Mouse (Mus musculus) intestine, embryonic 15.5 days (tissue): ENCODE results near the gene Rp2. TPM values are rescaled to one million over a fixed set of nuclear protein-coding genes. Genes with fewer than 3 reads are reported as not detected.
"Not testable (repeated sequence)": the region's sequence is repeated elsewhere in the genome, so short reads cannot be mapped to it uniquely, and the experiment has no call there.

Source experiments
- ATAC-seq: fragments of 200-750 bp; cut with Nextera tagmentation; 2 replicates; pipeline ENCODE4 v1.8.0; 2017; ENCODE audit warnings: moderate TSS enrichment, moderate library complexity
- H3K27ac ChIP-seq: fragments of 300-500 bp; sonication (generic); 2 replicates; pipeline ENCODE4 v1.5.1; 2015; ENCODE audit warnings: mild to moderate bottlenecking, inconsistent platforms
- H3K27me3 ChIP-seq: fragments of 300-500 bp; sonication (generic); replicated peaks from 2 replicates; pipeline ENCODE4 v1.6.1; 2015; ENCODE audit warnings: inconsistent platforms
- H3K36me3 ChIP-seq: fragments of 300-500 bp; sonication (generic); 2 replicates; pipeline ENCODE4 v1.6.1; 2015; ENCODE audit warnings: inconsistent platforms
- H3K4me1 ChIP-seq: fragments of 300-500 bp; sonication (generic); replicated peaks from 2 replicates; pipeline ENCODE4 v1.6.1; 2015; ENCODE audit warnings: inconsistent platforms
- H3K4me2 ChIP-seq: fragments of 300-500 bp; sonication (generic); replicated peaks from 2 replicates; pipeline ENCODE4 v1.6.1; 2015; ENCODE audit warnings: mild to moderate bottlenecking, inconsistent platforms
- H3K4me3 ChIP-seq: fragments of 300-500 bp; sonication (generic); replicated peaks from 2 replicates; pipeline ENCODE4 v1.5.1; 2015; ENCODE audit warnings: inconsistent platforms
- H3K9ac ChIP-seq: fragments of 300-500 bp; sonication (generic); 2 replicates; pipeline ENCODE4 v1.6.1; 2015; ENCODE audit warnings: inconsistent platforms
- H3K9me3 ChIP-seq: fragments of 300-500 bp; sonication (generic); 2 replicates; pipeline ENCODE4 v1.6.1; 2016; ENCODE audit warnings: inconsistent platforms
- WGBS: fragments of 180-500 bp; shearing (Covaris S2); methylation state at CpG from one replicate; pipeline ENCODE4 v1.1.7; 2015; 5-methylcytosine and 5-hydroxymethylcytosine counted together
- polyA plus RNA-seq: library from polyadenylated mRNA; unstranded; fragments of >200 nt; fragmentation: Nextera tagmentation; extraction: Ambion mirVana; gene quantifications from 2 replicates; pipeline ENCODE4 v1.2.1, GENCODE M21; 2015

Rp2 gene
- 17.1 and 18.1 TPM in 2 replicates for polyA plus RNA-seq

- H3K27me3 ChIP-seq = no peaks in the 10 kb centered on the region
- WGBS = 13% methylated on average over 35 of the region's 35 CpGs
- H3K36me3 ChIP-seq = no peaks in the 10 kb centered on the region
- peak; percentile 100 for ATAC-seq
- H3K4me1 ChIP-seq = no peaks in the 10 kb centered on the region
- peak within 1 kb of the TSS; percentile 67 for H3K9ac ChIP-seq
- H3K27ac ChIP-seq = peak within 1 kb of the TSS; percentile 60
- peak within 1 kb of the TSS; percentile 59 for H3K4me2 ChIP-seq
- no peaks in the 10 kb centered on the region for H3K9me3 ChIP-seq
- peak within 1 kb of the TSS; percentile 58 for H3K4me3 ChIP-seq
These were observed at the start of gene Rp2 for GRCm38 (mm10) chrX:20364391-20365365. TSS of gene Rp2 (plus strand) at chrX:20364481.

DNA sequence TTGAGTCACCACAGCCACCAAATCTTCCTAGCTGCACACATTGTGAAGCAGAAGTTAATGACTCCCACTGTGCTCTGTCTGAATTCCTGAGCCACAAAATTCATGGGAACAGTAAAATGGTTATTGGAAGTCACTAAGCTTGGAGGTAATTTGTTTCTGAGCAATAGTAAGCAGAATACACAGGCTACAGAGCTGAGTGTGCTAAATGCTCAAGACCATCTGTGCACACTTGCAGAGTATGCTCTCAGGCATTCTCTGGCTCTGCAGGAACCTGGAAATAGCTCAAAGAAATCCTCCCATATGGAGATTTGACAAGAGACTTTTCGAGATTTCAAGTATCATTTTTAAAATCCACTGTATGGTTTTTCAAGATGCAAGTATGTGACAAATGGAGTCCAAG, 31.5 kb upstream of the Rp2 start:
- WGBS = 80% methylated on average over 1 of the region's 1 CpGs
- H3K4me3 ChIP-seq = no peak overlapping the region
- no peak overlapping the region for H3K4me2 ChIP-seq
- H3K9me3 ChIP-seq = no peaks in the 10 kb centered on the region
- H3K4me1 ChIP-seq = no peaks in the 10 kb centered on the region
- no peak for ATAC-seq
- H3K27ac ChIP-seq = no peak overlapping the region
- no peak overlapping the region for H3K9ac ChIP-seq
- no peaks in the 10 kb centered on the region for H3K36me3 ChIP-seq
- H3K27me3 ChIP-seq = no peaks in the 10 kb centered on the region

DNA sequence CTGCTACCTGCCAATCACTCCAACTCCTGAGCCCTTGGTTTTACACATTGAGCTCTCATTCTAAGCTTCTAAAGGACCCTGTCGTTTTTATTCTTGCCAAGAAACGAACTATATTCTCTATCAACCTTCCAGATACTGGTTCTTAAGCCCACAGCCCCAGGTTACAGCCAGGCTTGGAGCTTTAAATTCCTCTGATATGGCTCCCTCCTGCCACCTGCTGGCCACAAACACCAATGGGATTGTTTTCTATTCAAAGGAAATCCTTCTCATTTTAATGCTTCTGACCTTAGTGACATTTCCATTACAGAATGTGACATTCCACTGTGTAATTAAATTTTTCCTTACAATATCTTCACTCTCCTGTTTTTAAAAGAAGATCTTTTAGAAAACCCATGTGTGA, 28.6 kb upstream of the Rp2 start:
- 15% methylated on average over 2 of the region's 2 CpGs for WGBS
- ATAC-seq = no peak
- Histone ChIP-seq H3K36me3 (no peaks in the 10 kb centered on the region), H3K9me3 (no peaks in the 10 kb centered on the region), H3K9ac (no peak overlapping the region), H3K4me1 (no peaks in the 10 kb centered on the region), H3K4me2 (no peak overlapping the region), H3K27ac (no peak overlapping the region), H3K4me3 (no peak overlapping the region), H3K27me3 (no peaks in the 10 kb centered on the region)

GRCm38 (mm10) chrX:20344980-20345379, 19.3 kb upstream of the Rp2 start:
- H3K9me3 ChIP-seq = no peaks in the 10 kb centered on the region
- H3K36me3 ChIP-seq = no peaks in the 10 kb centered on the region
- no peak overlapping the region for H3K9ac ChIP-seq
- no peak overlapping the region for H3K4me3 ChIP-seq
- no peaks in the 10 kb centered on the region for H3K27me3 ChIP-seq
- ATAC-seq = no peak
- no peaks in the 10 kb centered on the region for H3K4me1 ChIP-seq
- no peak overlapping the region for H3K27ac ChIP-seq
- H3K4me2 ChIP-seq = no peak overlapping the region

- 70% methylated on average over 3 of the region's 3 CpGs for WGBS
- no peak overlapping the region for H3K9ac ChIP-seq
- no peaks in the 10 kb centered on the region for H3K9me3 ChIP-seq
- ATAC-seq = no peak
- no peaks in the 10 kb centered on the region for H3K36me3 ChIP-seq
- no peak overlapping the region for H3K4me3 ChIP-seq
- no peaks in the 10 kb centered on the region for H3K27me3 ChIP-seq
- H3K4me1 ChIP-seq = no peaks in the 10 kb centered on the region
- H3K27ac ChIP-seq = no peak overlapping the region
- no peak overlapping the region for H3K4me2 ChIP-seq
These were observed 17.9 kb upstream of the Rp2 start for GRCm38 (mm10) chrX:20346355-20346754.

- WGBS = 90% methylated on average over 4 of the region's 4 CpGs
- not testable (repeated sequence) for H3K4me2 ChIP-seq, H3K9me3 ChIP-seq, H3K4me1 ChIP-seq, H3K27me3 ChIP-seq, ATAC-seq, H3K36me3 ChIP-seq, H3K9ac ChIP-seq, H3K4me3 ChIP-seq, H3K27ac ChIP-seq
These were observed 14.0 kb upstream of the Rp2 start for GRCm38 (mm10) chrX:20350241-20350640.

GRCm38 (mm10) chrX:20355283-20355682, 9.0 kb upstream of the Rp2 start:
- Histone ChIP-seq H3K4me3 (no peak overlapping the region), H3K27ac (no peak overlapping the region), H3K4me2 (no peak overlapping the region), H3K27me3 (no peaks in the 10 kb centered on the region), H3K9ac (no peak overlapping the region), H3K4me1 (no peaks in the 10 kb centered on the region), H3K9me3 (no peaks in the 10 kb centered on the region), H3K36me3 (no peaks in the 10 kb centered on the region)
- ATAC-seq = no peak
- 96% methylated on average over 1 of the region's 1 CpGs for WGBS

DNA sequence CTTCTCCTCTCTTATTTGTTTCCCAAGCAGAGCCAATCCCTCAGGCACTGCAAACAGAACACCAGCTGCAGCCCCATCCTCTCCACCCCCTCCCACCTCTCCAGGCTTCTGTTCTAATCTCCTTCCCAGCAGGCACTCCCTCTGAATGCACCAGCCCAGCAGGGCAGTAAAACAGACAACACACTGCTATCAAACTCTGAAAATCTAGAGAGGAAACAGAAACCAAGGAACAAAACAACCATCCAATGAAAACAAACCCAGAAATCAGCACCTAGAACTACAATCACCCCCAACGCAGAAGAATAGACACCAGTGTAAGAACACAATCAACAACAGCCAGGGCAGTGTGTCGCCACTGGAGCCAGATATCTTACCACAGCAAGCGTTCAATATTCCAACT, 8.0 kb upstream of the Rp2 start:
- H3K9me3 ChIP-seq = no peaks in the 10 kb centered on the region
- no peak overlapping the region for H3K9ac ChIP-seq
- H3K27me3 ChIP-seq = no peaks in the 10 kb centered on the region
- 45% methylated on average over 3 of the region's 3 CpGs for WGBS
- ATAC-seq = no peak
- no peak overlapping the region for H3K4me2 ChIP-seq
- H3K4me1 ChIP-seq = no peaks in the 10 kb centered on the region
- H3K36me3 ChIP-seq = no peaks in the 10 kb centered on the region
- no peak overlapping the region for H3K27ac ChIP-seq
- H3K4me3 ChIP-seq = no peak overlapping the region

GRCm38 (mm10) chrX:20366036-20366435, 1.8 kb downstream of the Rp2 start:
- Histone ChIP-seq H3K4me3 (no peak overlapping the region), H3K36me3 (no peaks in the 10 kb centered on the region), H3K9ac (no peak overlapping the region), H3K9me3 (no peaks in the 10 kb centered on the region), H3K27ac (no peak overlapping the region), H3K4me1 (no peaks in the 10 kb centered on the region), H3K4me2 (peak overlapping the region; percentile 6; the same call in 1 of the 2 replicates), H3K27me3 (no peaks in the 10 kb centered on the region)
- WGBS = 55% methylated on average over 1 of the region's 1 CpGs
- no peak for ATAC-seq

GRCm38 (mm10) chrX:20379347-20380014, 15.2 kb downstream of the Rp2 start:
- ATAC-seq = no peak
- Histone ChIP-seq H3K9ac (no peak overlapping the region), H3K36me3 (no peaks in the 10 kb centered on the region), H3K27ac (no peak overlapping the region), H3K4me3 (no peak overlapping the region), H3K4me2 (no peak overlapping the region), H3K27me3 (no peaks in the 10 kb centered on the region), H3K4me1 (no peaks in the 10 kb centered on the region), H3K9me3 (no peaks in the 10 kb centered on the region)
- 72% methylated on average over 7 of the region's 7 CpGs for WGBS

- no peak overlapping the region for H3K27ac ChIP-seq
- ATAC-seq = no peak
- no peak overlapping the region for H3K4me3 ChIP-seq
- no peak overlapping the region for H3K4me2 ChIP-seq
- no peaks in the 10 kb centered on the region for H3K4me1 ChIP-seq
- H3K9ac ChIP-seq = no peak overlapping the region
- H3K36me3 ChIP-seq = no peaks in the 10 kb centered on the region
- 87% methylated on average over 6 of the region's 6 CpGs for WGBS
- H3K9me3 ChIP-seq = no peaks in the 10 kb centered on the region
- no peaks in the 10 kb centered on the region for H3K27me3 ChIP-seq
These were observed 18.0 kb downstream of the Rp2 start for GRCm38 (mm10) chrX:20382260-20382659.

- Histone ChIP-seq H3K36me3 (no peaks in the 10 kb centered on the region), H3K27me3 (no peaks in the 10 kb centered on the region), H3K9ac (no peak overlapping the region), H3K4me2 (no peak overlapping the region), H3K4me3 (no peak overlapping the region), H3K9me3 (no peaks in the 10 kb centered on the region), H3K4me1 (no peaks in the 10 kb centered on the region), H3K27ac (no peak overlapping the region)
- no peak for ATAC-seq
- 84% methylated on average over 3 of the region's 3 CpGs for WGBS
These were observed 22.7 kb downstream of the Rp2 start for GRCm38 (mm10) chrX:20387006-20387405.
